Mouse (Mus musculus) intestine, embryonic 16.5 days (tissue): ENCODE data around the gene Iba57. TPM values are rescaled to one million over a fixed set of nuclear protein-coding genes. Genes with fewer than 3 reads are reported as not detected.
"Not testable (repeated sequence)": the region's sequence is repeated elsewhere in the genome, so short reads cannot be mapped to it uniquely, and the experiment has no call there.

Experiments
- ATAC-seq: fragments of 200-750 bp; cut with Nextera tagmentation; 2 replicates; pipeline ENCODE4 v1.8.0; 2017; ENCODE audit warnings: moderate TSS enrichment, moderate library complexity
- H3K27ac ChIP-seq: fragments of 300-500 bp; sonication (generic); 2 replicates; pipeline ENCODE4 v1.5.1; 2014; ENCODE audit warnings: mild to moderate bottlenecking, low read length
- H3K27me3 ChIP-seq: fragments of 300-500 bp; sonication (generic); replicated peaks from 2 replicates; pipeline ENCODE4 v1.6.1; 2014; ENCODE audit warnings: low read length, control low read depth, mixed read lengths; ENCODE audit not compliant: control insufficient read depth, insufficient read depth
- H3K36me3 ChIP-seq: fragments of 300-500 bp; sonication (generic); 2 replicates; pipeline ENCODE4 v1.6.1; 2014; ENCODE audit warnings: low read length, control low read depth; ENCODE audit not compliant: control insufficient read depth, insufficient read depth
- H3K4me1 ChIP-seq: fragments of 300-500 bp; sonication (generic); 2 replicates; pipeline ENCODE4 v1.6.1; 2014; ENCODE audit warnings: low read length, control low read depth, mixed read lengths; ENCODE audit not compliant: control insufficient read depth, insufficient read depth
- H3K4me2 ChIP-seq: fragments of 300-500 bp; sonication (generic); 2 replicates; pipeline ENCODE4 v1.6.1; 2014; ENCODE audit warnings: low read depth, low read length, control low read depth
- H3K4me3 ChIP-seq: fragments of 300-500 bp; sonication (generic); 2 replicates; pipeline ENCODE4 v1.5.1; 2014; ENCODE audit warnings: mild to moderate bottlenecking, low read length
- H3K9ac ChIP-seq: fragments of 300-500 bp; sonication (generic); 2 replicates; pipeline ENCODE4 v1.6.1; 2014; ENCODE audit warnings: low read depth, low read length
- H3K9me3 ChIP-seq: fragments of 300-500 bp; sonication (generic); 2 replicates; pipeline ENCODE4 v1.6.1; 2016; ENCODE audit warnings: low read length, control low read depth; ENCODE audit not compliant: control insufficient read depth
- WGBS: fragments of 180-500 bp; shearing (Covaris S2); extraction: QIAGEN DNeasy Blood & Tissue Kit; methylation state at CpG from one replicate; pipeline ENCODE4 v1.1.7; 2014; 5-methylcytosine and 5-hydroxymethylcytosine counted together
- polyA plus RNA-seq: library from polyadenylated mRNA; unstranded; fragments of >200 nt; fragmentation: Nextera tagmentation; extraction: Ambion mirVana; gene quantifications from 2 replicates; pipeline ENCODE4 v1.2.1, GENCODE M21; 2015

The Iba57 gene
- polyA plus RNA-seq: 7.4 and 7.7 TPM in 2 replicates

DNA sequence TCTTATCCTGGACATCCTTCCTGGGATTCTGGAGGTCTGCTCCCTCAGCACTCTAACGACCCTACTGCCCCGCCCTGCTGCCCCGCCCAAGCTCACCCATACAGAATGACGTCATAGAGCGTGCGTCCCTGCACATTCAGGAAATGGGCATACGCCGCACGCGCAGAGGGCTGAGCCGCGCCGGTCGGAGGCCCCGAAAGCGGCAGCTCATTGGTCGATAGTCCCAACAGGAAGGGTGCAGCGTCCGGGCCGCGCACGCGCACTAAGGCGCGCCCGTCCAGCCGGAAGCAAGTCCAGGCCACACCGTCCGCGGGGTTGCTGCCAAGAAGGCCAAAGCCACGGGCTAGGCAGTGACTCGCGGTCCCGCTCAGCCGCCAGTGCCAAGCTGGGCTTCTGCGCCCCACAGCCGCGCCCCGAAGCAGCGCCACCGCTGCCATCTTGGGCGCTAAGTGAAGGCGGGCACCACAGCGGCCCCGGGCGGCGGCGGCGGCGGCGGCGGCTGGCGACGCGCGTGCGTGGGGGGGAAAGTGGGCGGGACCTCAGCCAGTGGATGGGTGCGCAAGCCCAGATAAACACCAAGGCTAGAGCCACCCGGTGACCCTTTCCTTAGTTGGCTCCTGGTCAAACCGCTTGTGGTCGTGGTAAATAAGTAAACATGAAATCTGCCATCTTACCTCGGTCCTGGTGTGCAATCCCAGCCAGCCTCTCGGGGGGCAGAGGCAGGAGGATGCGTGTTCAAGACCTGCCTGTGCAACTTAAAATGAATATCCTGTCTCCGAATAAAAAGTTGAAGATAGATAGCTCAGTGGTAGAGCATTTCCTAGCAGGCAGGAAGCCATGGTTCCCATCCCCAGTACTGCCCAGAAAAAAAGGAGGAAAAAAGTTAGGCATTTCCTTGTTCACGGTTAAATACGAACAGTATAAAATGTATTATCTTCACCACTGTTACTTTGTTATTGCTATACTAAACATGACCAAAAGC is at the start of gene Iba57:
Iba57 (minus strand) TSS at position 485 of the 982 bp plus-strand sequence.
- H3K27ac ChIP-seq: peak within 1 kb of the TSS; percentile 99
- peak; percentile 99 for ATAC-seq
- peak within 1 kb of the TSS; percentile 81 for H3K4me2 ChIP-seq
- no peaks in the 10 kb centered on the region for H3K27me3 ChIP-seq
- H3K9ac ChIP-seq: peak within 1 kb of the TSS; percentile 97
- H3K36me3 ChIP-seq: no peaks in the 10 kb centered on the region
- peak within 1 kb of the TSS; percentile 86 for H3K4me3 ChIP-seq
- 3% methylated on average over 63 of the region's 68 CpGs for WGBS
- no peaks in the 10 kb centered on the region for H3K9me3 ChIP-seq
- peaks cover 15% of the 10 kb centered on the region for H3K4me1 ChIP-seq

DNA sequence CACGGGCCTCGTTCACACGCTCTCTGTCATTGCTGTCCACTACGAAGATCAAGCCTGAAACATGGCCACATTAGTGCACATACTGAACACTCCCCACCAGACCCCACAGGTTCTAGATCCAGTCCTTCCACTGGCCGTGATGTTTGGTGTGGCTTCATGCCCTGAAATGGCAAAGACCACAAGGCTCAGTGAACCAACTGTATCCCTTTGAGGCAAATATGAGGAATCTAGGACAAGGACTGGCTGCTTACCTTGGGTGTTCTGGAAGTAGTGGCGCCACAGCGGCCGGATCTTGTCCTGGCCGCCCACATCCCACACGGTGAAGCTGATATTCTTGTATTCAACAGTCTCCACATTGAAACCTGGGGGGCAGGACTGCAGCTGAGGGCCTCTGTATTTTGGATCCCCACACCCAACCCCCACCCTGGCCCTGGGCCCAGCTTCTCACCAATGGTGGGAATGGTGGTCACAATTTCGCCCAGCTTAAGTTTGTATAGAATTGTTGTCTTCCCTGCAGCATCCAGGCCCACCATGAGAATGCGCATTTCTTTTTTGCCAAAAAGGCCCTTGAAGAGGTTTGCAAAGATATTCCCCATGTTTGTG is 49.5 kb upstream of the Iba57 start:
- no peak overlapping the region for H3K9ac ChIP-seq
- no peaks in the 10 kb centered on the region for H3K36me3 ChIP-seq
- no peak overlapping the region for H3K4me2 ChIP-seq
- ATAC-seq: no peak
- 91% methylated on average over 12 of the region's 12 CpGs for WGBS
- H3K27me3 ChIP-seq: no peaks in the 10 kb centered on the region
- no peak overlapping the region for H3K4me3 ChIP-seq
- H3K27ac ChIP-seq: no peak overlapping the region
- H3K4me1 ChIP-seq: peaks cover 16% of the 10 kb centered on the region
- H3K9me3 ChIP-seq: no peaks in the 10 kb centered on the region

DNA sequence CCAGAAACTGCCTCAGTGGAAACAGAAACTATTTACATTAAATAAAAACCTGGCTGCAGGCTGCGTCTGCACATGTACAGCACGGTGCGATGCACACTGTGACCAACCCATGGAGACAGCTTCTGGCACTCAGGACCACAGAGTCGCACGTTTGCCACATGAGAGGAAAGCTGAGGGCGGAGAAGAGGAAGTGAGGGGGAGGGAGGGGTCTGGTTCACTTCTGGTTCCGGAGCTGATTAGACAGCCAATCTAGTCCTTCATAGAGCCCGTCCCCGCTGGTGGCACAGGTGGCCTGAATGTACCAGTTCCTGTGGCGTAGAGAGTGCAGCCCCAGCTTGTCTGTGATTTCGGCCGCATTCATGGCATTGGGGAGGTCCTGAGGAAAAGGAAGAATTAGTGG is 48.8 kb upstream of the Iba57 start:
- H3K4me2 ChIP-seq, H3K4me3 ChIP-seq, ATAC-seq, H3K9me3 ChIP-seq, H3K27me3 ChIP-seq, H3K36me3 ChIP-seq, H3K27ac ChIP-seq, H3K9ac ChIP-seq: not testable (repeated sequence)
- WGBS: 72% methylated on average over 12 of the region's 12 CpGs
- H3K4me1 ChIP-seq: peaks cover 14% of the 10 kb centered on the region

DNA sequence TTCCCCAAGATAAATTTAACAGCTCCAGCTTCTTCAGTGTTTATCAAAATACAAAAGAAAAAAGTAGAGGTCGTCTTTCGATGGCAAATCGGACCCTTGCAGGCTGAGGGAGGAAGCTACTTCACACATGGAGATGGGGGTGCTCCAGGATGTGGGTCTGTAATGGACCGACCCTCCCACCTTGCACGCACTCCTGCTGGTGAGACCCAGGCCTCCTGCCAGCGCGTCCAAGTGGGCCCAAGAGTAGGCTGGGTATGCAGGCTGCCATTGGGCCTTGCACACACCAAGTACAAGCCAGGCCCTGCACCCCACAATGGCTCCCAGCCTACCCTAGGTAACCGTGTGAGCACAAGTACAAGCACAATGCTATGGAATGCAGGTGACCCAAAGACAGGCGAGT is 48.0 kb upstream of the Iba57 start:
- H3K4me1 ChIP-seq: peaks cover 11% of the 10 kb centered on the region
- not testable (repeated sequence) for H3K27ac ChIP-seq, ATAC-seq, H3K9me3 ChIP-seq, H3K4me2 ChIP-seq, H3K27me3 ChIP-seq, H3K9ac ChIP-seq, H3K4me3 ChIP-seq, H3K36me3 ChIP-seq
- 83% methylated on average over 9 of the region's 9 CpGs for WGBS

- ATAC-seq: no peak
- H3K4me1 ChIP-seq: peaks cover 11% of the 10 kb centered on the region
- H3K4me2 ChIP-seq: no peak overlapping the region
- H3K36me3 ChIP-seq: no peaks in the 10 kb centered on the region
- WGBS: 87% methylated on average over 4 of the region's 4 CpGs
- no peaks in the 10 kb centered on the region for H3K27me3 ChIP-seq
- H3K4me3 ChIP-seq: no peak overlapping the region
- H3K27ac ChIP-seq: peak overlapping the region; percentile 13; the same call in 1 of the 2 replicates
- no peak overlapping the region for H3K9ac ChIP-seq
- no peaks in the 10 kb centered on the region for H3K9me3 ChIP-seq
Observed at GRCm38 (mm10) chr11:59210020-59210419, 46.5 kb upstream of the Iba57 start.

- H3K4me3 ChIP-seq: peak overlapping the region; percentile 96
- H3K9me3 ChIP-seq: no peaks in the 10 kb centered on the region
- H3K36me3 ChIP-seq: no peaks in the 10 kb centered on the region
- H3K4me2 ChIP-seq: peak overlapping the region; percentile 80
- no peaks in the 10 kb centered on the region for H3K27me3 ChIP-seq
- H3K4me1 ChIP-seq: peaks cover 11% of the 10 kb centered on the region
- ATAC-seq: no peak
- WGBS: 58% methylated on average over 5 of the region's 5 CpGs
- H3K9ac ChIP-seq: peak overlapping the region; percentile 50; the same call in 1 of the 2 replicates
- peak overlapping the region; percentile 58 for H3K27ac ChIP-seq
Observed at GRCm38 (mm10) chr11:59209580-59209979, 46.0 kb upstream of the Iba57 start.

GRCm38 (mm10) chr11:59209003-59209441 is 45.5 kb upstream of the Iba57 start:
- peaks cover 2% of the 10 kb centered on the region; the same call in 1 of the 2 replicates for H3K36me3 ChIP-seq
- ATAC-seq: peak; percentile 60
- no peaks in the 10 kb centered on the region for H3K9me3 ChIP-seq
- peaks cover 11% of the 10 kb centered on the region for H3K4me1 ChIP-seq
- WGBS: 10% methylated on average over 18 of the region's 18 CpGs
- no peaks in the 10 kb centered on the region for H3K27me3 ChIP-seq
- peak overlapping the region; percentile 80 for H3K4me2 ChIP-seq
- H3K9ac ChIP-seq: peak overlapping the region; percentile 95
- H3K27ac ChIP-seq: peak overlapping the region; percentile 97
- H3K4me3 ChIP-seq: peak overlapping the region; percentile 96

- Histone ChIP-seq H3K36me3 (peaks cover 3% of the 10 kb centered on the region; the same call in 1 of the 2 replicates), H3K27me3 (no peaks in the 10 kb centered on the region), H3K9me3 (no peaks in the 10 kb centered on the region), H3K9ac (peak within 1 kb of the TSS; percentile 95), H3K4me1 (peaks cover 11% of the 10 kb centered on the region), H3K4me2 (peak within 1 kb of the TSS; percentile 80), H3K4me3 (peak within 1 kb of the TSS; percentile 96), H3K27ac (peak within 1 kb of the TSS; percentile 97)
- 0% methylated on average over 67 of the region's 67 CpGs for WGBS
- peak; percentile 84 for ATAC-seq
Observed at GRCm38 (mm10) chr11:59208153-59208831, 44.8 kb upstream of the Iba57 start, which contains the start of gene 2310033P09Rik. TSS of gene 2310033P09Rik (plus strand) at chr11:59208321.
